Mouse (Mus musculus): ENCODE measurements around the gene March1. TPM values are rescaled to one million over a fixed set of nuclear protein-coding genes. Genes with fewer than 3 reads are reported as not detected.

The March1 gene
- polyA plus RNA-seq, 1 experiment from 2014 or later: 14.1 TPM

DNA sequence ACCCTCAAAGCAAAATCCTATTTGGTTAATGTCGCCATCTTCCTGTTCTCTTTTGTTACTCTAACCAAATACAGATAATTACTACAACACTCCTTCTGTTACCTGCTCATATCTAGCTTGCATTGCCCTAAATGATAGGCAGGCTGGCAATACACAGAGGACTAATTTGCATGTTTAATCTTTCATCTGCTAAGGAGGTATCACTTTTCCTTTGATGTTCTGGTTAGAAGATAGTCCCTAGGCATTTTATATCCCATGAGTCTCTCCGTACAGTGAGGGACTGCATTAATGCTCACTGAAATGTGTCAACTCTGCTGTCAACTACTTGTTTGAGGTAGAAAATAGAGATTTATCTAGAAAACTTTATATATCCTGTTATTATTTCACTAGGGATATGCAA is 44.2 kb downstream of the March1 start:
- Histone ChIP-seq H3K4me2 (ENCODE audit: low read length) (no peak overlapping the region), H3K9ac (ENCODE audit: low read length) (no peak overlapping the region), H3K4me1 (ENCODE audit: control insufficient read depth, insufficient read depth, low read length) (no peaks in the 10 kb centered on the region), H3K9me3 (replicated peaks; ENCODE audit: control insufficient read depth, low read length) (no peaks in the 10 kb centered on the region), H3K27ac (ENCODE audit: low read depth, low read length) (no peak overlapping the region), H3K36me3 (ENCODE audit: control insufficient read depth, insufficient read depth, low read length) (no peaks in the 10 kb centered on the region), H3K27me3 (replicated peaks; ENCODE audit: control insufficient read depth, insufficient read depth, low read length) (no peaks in the 10 kb centered on the region), H3K4me3 (ENCODE audit: low read depth, low read length) (no peak overlapping the region)
- WGBS: 86% methylated on average over 2 of the region's 2 CpGs
- no peak for DNase-seq (ENCODE audit: low spot score)
- ATAC-seq: no peak

DNA sequence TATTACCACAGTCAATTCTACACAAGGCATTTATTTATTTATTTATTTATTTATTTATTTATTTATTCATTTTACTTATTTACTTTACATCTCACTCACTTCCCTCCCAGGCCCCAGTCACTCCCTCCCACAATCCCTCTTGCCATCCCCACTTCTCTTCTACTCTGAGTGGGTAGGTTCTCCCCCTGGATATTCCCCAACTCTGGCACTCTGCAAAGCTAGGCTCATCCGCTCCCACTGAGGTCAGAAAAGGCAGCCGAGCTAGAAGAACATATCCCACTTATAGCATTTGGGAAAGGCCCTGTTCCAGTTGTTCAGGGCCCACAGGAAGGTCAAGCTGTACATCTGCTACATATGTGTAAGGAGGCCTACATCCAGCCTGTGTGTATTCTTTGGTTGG is 48.1 kb downstream of the March1 start:
- DNase-seq (ENCODE audit: low spot score): no peak
- WGBS: 87% methylated on average over 2 of the region's 2 CpGs

DNA sequence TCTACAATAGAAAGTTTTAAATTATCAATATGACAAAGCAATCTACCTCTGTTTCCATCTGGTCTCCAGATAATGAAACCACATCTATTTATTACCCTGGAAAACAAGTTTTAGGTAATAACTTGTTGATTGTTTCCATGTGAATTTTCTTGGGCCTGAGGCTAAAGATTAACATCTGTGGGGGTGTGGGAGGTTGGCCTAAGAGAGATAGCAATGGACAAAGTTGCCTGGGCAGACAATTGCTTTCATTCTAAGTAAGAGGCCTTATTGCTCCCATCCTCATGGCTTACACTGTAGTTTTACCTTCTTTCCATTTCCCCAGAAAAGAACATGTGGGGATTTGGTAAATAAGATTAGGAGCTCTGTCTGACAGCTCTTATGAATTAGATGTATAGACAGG is 125.4 kb downstream of the March1 start:
- H3K36me3 ChIP-seq (ENCODE audit: control insufficient read depth, insufficient read depth, low read length): no peaks in the 10 kb centered on the region
- no peaks in the 10 kb centered on the region for H3K27me3 ChIP-seq (replicated peaks; ENCODE audit: control insufficient read depth, insufficient read depth, low read length)
- H3K4me3 ChIP-seq (ENCODE audit: low read depth, low read length): no peak overlapping the region
- no peaks in the 10 kb centered on the region for H3K4me1 ChIP-seq (ENCODE audit: control insufficient read depth, insufficient read depth, low read length)
- H3K9ac ChIP-seq (ENCODE audit: low read length): no peak overlapping the region
- DNase-seq (ENCODE audit: low spot score) (no peak), ATAC-seq (no peak)
- no peak overlapping the region for H3K4me2 ChIP-seq (ENCODE audit: low read length)
- no peak overlapping the region for H3K27ac ChIP-seq (ENCODE audit: low read depth, low read length)
- no peaks in the 10 kb centered on the region for H3K9me3 ChIP-seq (replicated peaks; ENCODE audit: control insufficient read depth, low read length)

More for the DNA sequence above, 48.1 kb downstream of the March1 start:
- no peaks in the 10 kb centered on the region for H3K9me3 ChIP-seq (replicated peaks; ENCODE audit: control insufficient read depth, low read length)
- H3K4me3 ChIP-seq (ENCODE audit: low read depth, low read length): no peak overlapping the region
- no peaks in the 10 kb centered on the region for H3K27me3 ChIP-seq (replicated peaks; ENCODE audit: control insufficient read depth, insufficient read depth, low read length)
- H3K27ac ChIP-seq (ENCODE audit: low read depth, low read length): no peak overlapping the region
- no peaks in the 10 kb centered on the region for H3K4me1 ChIP-seq (ENCODE audit: control insufficient read depth, insufficient read depth, low read length)
- no peak overlapping the region for H3K9ac ChIP-seq (ENCODE audit: low read length)
- no peaks in the 10 kb centered on the region for H3K36me3 ChIP-seq (ENCODE audit: control insufficient read depth, insufficient read depth, low read length)
- no peak overlapping the region for H3K4me2 ChIP-seq (ENCODE audit: low read length)
- ATAC-seq: no peak

- Histone ChIP-seq H3K4me1 (ENCODE audit: control insufficient read depth, insufficient read depth, low read length) (no peaks in the 10 kb centered on the region), H3K27me3 (replicated peaks; ENCODE audit: control insufficient read depth, insufficient read depth, low read length) (no peaks in the 10 kb centered on the region), H3K4me3 (ENCODE audit: low read depth, low read length) (no peak overlapping the region), H3K9me3 (replicated peaks; ENCODE audit: control insufficient read depth, low read length) (no peaks in the 10 kb centered on the region), H3K27ac (ENCODE audit: low read depth, low read length) (no peak overlapping the region), H3K9ac (ENCODE audit: low read length) (no peak overlapping the region), H3K4me2 (ENCODE audit: low read length) (no peak overlapping the region), H3K36me3 (ENCODE audit: control insufficient read depth, insufficient read depth, low read length) (no peaks in the 10 kb centered on the region)
- DNase-seq (ENCODE audit: low spot score) (peak; percentile 33), ATAC-seq (no peak)
- 69% methylated on average over 2 of the region's 2 CpGs for WGBS
Observed at GRCm38 (mm10) chr8:65775815-65776214, 158.1 kb downstream of the March1 start.

GRCm38 (mm10) chr8:65781156-65781555 is 163.5 kb downstream of the March1 start:
- Histone ChIP-seq H3K4me2 (ENCODE audit: low read length) (no peak overlapping the region), H3K9ac (ENCODE audit: low read length) (no peak overlapping the region), H3K27me3 (replicated peaks; ENCODE audit: control insufficient read depth, insufficient read depth, low read length) (no peaks in the 10 kb centered on the region), H3K27ac (ENCODE audit: low read depth, low read length) (no peak overlapping the region), H3K4me3 (ENCODE audit: low read depth, low read length) (no peak overlapping the region), H3K4me1 (ENCODE audit: control insufficient read depth, insufficient read depth, low read length) (no peaks in the 10 kb centered on the region), H3K36me3 (ENCODE audit: control insufficient read depth, insufficient read depth, low read length) (no peaks in the 10 kb centered on the region), H3K9me3 (replicated peaks; ENCODE audit: control insufficient read depth, low read length) (no peaks in the 10 kb centered on the region)
- ATAC-seq (no peak), DNase-seq (ENCODE audit: low spot score) (no peak)
- 81% methylated on average over 5 of the region's 5 CpGs for WGBS

GRCm38 (mm10) chr8:65812971-65813370 is 195.3 kb downstream of the March1 start:
- no peak for ATAC-seq
- H3K9me3 ChIP-seq (replicated peaks; ENCODE audit: control insufficient read depth, low read length): no peaks in the 10 kb centered on the region
- no peaks in the 10 kb centered on the region for H3K36me3 ChIP-seq (ENCODE audit: control insufficient read depth, insufficient read depth, low read length)
- no peaks in the 10 kb centered on the region for H3K4me1 ChIP-seq (ENCODE audit: control insufficient read depth, insufficient read depth, low read length)
- H3K4me2 ChIP-seq (ENCODE audit: low read length): no peak overlapping the region
- H3K27ac ChIP-seq (ENCODE audit: low read depth, low read length): no peak overlapping the region
- no peaks in the 10 kb centered on the region for H3K27me3 ChIP-seq (replicated peaks; ENCODE audit: control insufficient read depth, insufficient read depth, low read length)
- no peak overlapping the region for H3K4me3 ChIP-seq (ENCODE audit: low read depth, low read length)
- no peak overlapping the region for H3K9ac ChIP-seq (ENCODE audit: low read length)
- DNase-seq (ENCODE audit: low spot score): no peak
- 86% methylated on average over 2 of the region's 2 CpGs for WGBS

DNA sequence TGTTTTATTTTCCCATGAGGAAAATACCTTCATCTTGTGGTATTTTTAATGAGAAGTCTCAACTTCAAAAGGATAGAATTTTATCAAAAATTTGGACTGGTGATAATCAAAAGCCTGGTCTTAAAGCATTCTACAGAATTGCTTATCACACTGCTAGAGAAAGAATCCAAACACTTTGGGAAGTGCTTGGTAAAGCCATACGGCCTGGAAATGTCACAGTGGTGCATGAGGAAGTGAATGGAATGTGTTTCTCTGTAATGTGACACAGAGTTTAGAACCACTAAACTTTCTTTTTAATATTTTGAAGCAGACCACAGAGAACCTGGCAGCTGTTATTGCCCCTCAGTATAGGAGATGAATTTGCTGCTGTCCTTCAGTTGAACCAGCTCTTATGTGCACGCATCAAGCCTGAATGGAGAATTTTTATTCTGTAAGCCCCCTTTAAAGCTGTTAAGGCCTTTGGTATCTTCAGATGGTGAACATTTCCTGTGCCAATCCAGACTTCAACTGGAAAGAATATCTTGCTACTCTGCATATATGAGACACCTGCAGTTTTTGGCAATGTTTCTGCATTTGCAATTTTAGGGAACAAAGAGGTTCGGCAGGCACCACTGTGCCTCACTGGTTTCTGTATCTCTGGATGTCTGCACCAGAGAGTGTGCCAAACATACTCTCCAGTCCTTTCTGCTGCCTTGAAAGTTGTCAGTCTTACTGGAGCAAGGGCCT is 304.8 kb downstream of the March1 start:
- ATAC-seq (peak; percentile 91), DNase-seq (ENCODE audit: low spot score) (peak; percentile 84)
- H3K36me3 ChIP-seq (ENCODE audit: control insufficient read depth, insufficient read depth, low read length): no peaks in the 10 kb centered on the region
- H3K27me3 ChIP-seq (replicated peaks; ENCODE audit: control insufficient read depth, insufficient read depth, low read length): no peaks in the 10 kb centered on the region
- no peaks in the 10 kb centered on the region for H3K9me3 ChIP-seq (replicated peaks; ENCODE audit: control insufficient read depth, low read length)
- H3K27ac ChIP-seq (ENCODE audit: low read depth, low read length): no peak overlapping the region
- H3K4me3 ChIP-seq (ENCODE audit: low read depth, low read length): no peak overlapping the region
- H3K4me2 ChIP-seq (ENCODE audit: low read length): no peak overlapping the region
- no peak overlapping the region for H3K9ac ChIP-seq (ENCODE audit: low read length)
- no peaks in the 10 kb centered on the region for H3K4me1 ChIP-seq (ENCODE audit: control insufficient read depth, insufficient read depth, low read length)
- WGBS: 56% methylated on average over 3 of the region's 3 CpGs

GRCm38 (mm10) chr8:65956948-65957347 is 339.2 kb downstream of the March1 start:
- Histone ChIP-seq H3K4me1 (ENCODE audit: control insufficient read depth, insufficient read depth, low read length) (no peaks in the 10 kb centered on the region), H3K27me3 (replicated peaks; ENCODE audit: control insufficient read depth, insufficient read depth, low read length) (no peaks in the 10 kb centered on the region), H3K9ac (ENCODE audit: low read length) (no peak overlapping the region), H3K9me3 (replicated peaks; ENCODE audit: control insufficient read depth, low read length) (no peaks in the 10 kb centered on the region), H3K27ac (ENCODE audit: low read depth, low read length) (no peak overlapping the region), H3K4me2 (ENCODE audit: low read length) (no peak overlapping the region), H3K36me3 (ENCODE audit: control insufficient read depth, insufficient read depth, low read length) (no peaks in the 10 kb centered on the region), H3K4me3 (ENCODE audit: low read depth, low read length) (no peak overlapping the region)
- peak; percentile 14 for DNase-seq (ENCODE audit: low spot score)
- ATAC-seq: no peak
- 7% methylated on average over 5 of the region's 5 CpGs for WGBS

DNA sequence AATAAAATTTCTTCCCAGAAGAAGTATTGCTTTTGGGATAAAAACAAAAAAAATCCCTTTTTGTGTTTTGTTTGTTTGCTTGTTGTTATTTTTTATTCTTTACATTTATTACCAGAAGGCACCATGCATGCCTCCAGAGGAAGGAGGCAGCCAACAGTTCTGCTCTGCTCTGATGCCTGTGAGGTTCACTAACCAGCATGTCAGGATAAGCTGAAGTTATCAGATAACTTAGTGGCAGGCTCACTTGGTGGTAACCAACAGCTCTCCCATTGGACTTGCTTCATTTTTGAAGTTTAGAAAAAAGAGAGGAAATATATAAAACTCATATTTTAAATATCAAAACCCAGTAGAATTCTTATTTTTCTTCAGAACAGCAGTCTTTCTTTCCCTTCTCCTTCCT is 339.8 kb downstream of the March1 start:
- no peaks in the 10 kb centered on the region for H3K4me1 ChIP-seq (ENCODE audit: control insufficient read depth, insufficient read depth, low read length)
- H3K9ac ChIP-seq (ENCODE audit: low read length): no peak overlapping the region
- DNase-seq (ENCODE audit: low spot score): no peak
- ATAC-seq: no peak
- H3K9me3 ChIP-seq (replicated peaks; ENCODE audit: control insufficient read depth, low read length): no peaks in the 10 kb centered on the region
- no peaks in the 10 kb centered on the region for H3K36me3 ChIP-seq (ENCODE audit: control insufficient read depth, insufficient read depth, low read length)
- no peak overlapping the region for H3K4me3 ChIP-seq (ENCODE audit: low read depth, low read length)
- no peak overlapping the region for H3K4me2 ChIP-seq (ENCODE audit: low read length)
- no peaks in the 10 kb centered on the region for H3K27me3 ChIP-seq (replicated peaks; ENCODE audit: control insufficient read depth, insufficient read depth, low read length)
- H3K27ac ChIP-seq (ENCODE audit: low read depth, low read length): no peak overlapping the region

Data from forebrain, embryonic 14.5 days (tissue).